Comparison of ENCODE assay signal across 18 mouse cellular contexts in genomic region chr9:86105851-86106250, GRCm38 (mm10).
"Had no signal": no experiment of that assay in that cellular context is flagged by ENCODE, and none has a peak within 500 bp of the region (broad histone marks: within the 10 kb centered on the region; RNA-seq: fewer than 3 reads in every experiment).

No protein-coding gene starts in this region.

- H3K9ac ChIP-seq: liver, embryonic 15.5 days; liver, postnatal 0 days; lung, embryonic 15.5 days; midbrain, embryonic 13.5 days; midbrain, embryonic 15.5 days; stomach, embryonic 15.5 days had no signal

- ATAC-seq: liver, postnatal 0 days; lung, postnatal 0 days; midbrain, embryonic 13.5 days; midbrain, embryonic 15.5 days had no signal

- DNase-seq: liver, postnatal 0 days; lung, adult 2 months; lung, postnatal 14 days; lung, postnatal 36 days; right cerebral cortex, postnatal 14 days; thymus, adult 2 months; thymus, postnatal 25 days; thymus, postnatal 4 days had no signal

- H3K27me3 ChIP-seq: liver, embryonic 15.5 days; lung, embryonic 15.5 days; megakaryocyte, embryonic 14.5 days; midbrain, embryonic 13.5 days; midbrain, embryonic 15.5 days; stomach, embryonic 15.5 days had no signal

- H3K4me1 ChIP-seq: liver, embryonic 15.5 days; lung, embryonic 15.5 days; megakaryocyte, embryonic 14.5 days; midbrain, embryonic 13.5 days; midbrain, embryonic 15.5 days; stomach, embryonic 15.5 days had no signal

- H3K36me3 ChIP-seq: liver, embryonic 15.5 days; lung, embryonic 15.5 days; midbrain, embryonic 13.5 days; midbrain, embryonic 15.5 days; stomach, embryonic 15.5 days had no signal

- H3K27ac ChIP-seq: liver, embryonic 15.5 days; lung, embryonic 15.5 days; macrophage; midbrain, embryonic 13.5 days; midbrain, embryonic 15.5 days; stomach, embryonic 15.5 days; stomach, postnatal 0 days had no signal

- H3K4me3 ChIP-seq: liver, embryonic 15.5 days; lung, embryonic 15.5 days; megakaryocyte, embryonic 14.5 days; midbrain, embryonic 13.5 days; midbrain, embryonic 15.5 days; stomach, embryonic 15.5 days had no signal

- H3K9me3 ChIP-seq: liver, embryonic 15.5 days; lung, embryonic 15.5 days; midbrain, embryonic 13.5 days; midbrain, embryonic 15.5 days; stomach, embryonic 15.5 days had no signal

- H3K4me2 ChIP-seq: liver, embryonic 15.5 days; lung, embryonic 15.5 days; midbrain, embryonic 11.5 days; midbrain, embryonic 13.5 days; midbrain, embryonic 15.5 days; stomach, embryonic 15.5 days had no signal
